Mouse (Mus musculus): Measurements from ENCODE around the gene Slc35a2.

Gene Slc35a2

GRCm38 (mm10) chrX:7883841-7884567 lies at the start of gene Slc35a2:
Gene Slc35a2, plus strand, starts transcription at chrX:7884028.
- peak; percentile 77 for DNase-seq (ENCODE audit: low spot score)

GRCm38 (mm10) chrX:7837146-7837545 lies 46.7 kb upstream of the Slc35a2 start:
- no peak for DNase-seq (ENCODE audit: low spot score)

GRCm38 (mm10) chrX:7840842-7841162 lies 43.0 kb upstream of the Slc35a2 start:
- DNase-seq (ENCODE audit: low spot score) = no peak

- DNase-seq (ENCODE audit: low spot score) = peak; percentile 89
Measured at GRCm38 (mm10) chrX:7841163-7842162, 42.4 kb upstream of the Slc35a2 start, which contains the start of gene Otud5. Gene Otud5, plus strand, starts transcription at chrX:7841364.

- no peak for DNase-seq (ENCODE audit: low spot score)
Measured at GRCm38 (mm10) chrX:7842318-7842717, 41.5 kb upstream of the Slc35a2 start.

GRCm38 (mm10) chrX:7847845-7848244 lies 36.0 kb upstream of the Slc35a2 start:
- no peak for DNase-seq (ENCODE audit: low spot score)

GRCm38 (mm10) chrX:7854578-7854977 lies 29.2 kb upstream of the Slc35a2 start:
- peak; percentile 63 for DNase-seq (ENCODE audit: low spot score)

- DNase-seq (ENCODE audit: low spot score) = no peak
Measured at GRCm38 (mm10) chrX:7859191-7859753, 24.6 kb upstream of the Slc35a2 start.

- no peak for DNase-seq (ENCODE audit: low spot score)
Measured at GRCm38 (mm10) chrX:7863181-7863580, 20.6 kb upstream of the Slc35a2 start.

GRCm38 (mm10) chrX:7864551-7864950 lies 19.3 kb upstream of the Slc35a2 start:
- DNase-seq (ENCODE audit: low spot score) = no peak

GRCm38 (mm10) chrX:7865343-7865742 lies 18.5 kb upstream of the Slc35a2 start:
- no peak for DNase-seq (ENCODE audit: low spot score)

GRCm38 (mm10) chrX:7865786-7866185 lies 18.0 kb upstream of the Slc35a2 start:
- DNase-seq (ENCODE audit: low spot score) = no peak

GRCm38 (mm10) chrX:7867141-7867540 lies 16.7 kb upstream of the Slc35a2 start:
- DNase-seq (ENCODE audit: low spot score) = no peak

GRCm38 (mm10) chrX:7868506-7868905 lies 15.3 kb upstream of the Slc35a2 start:
- DNase-seq (ENCODE audit: low spot score) = no peak

- DNase-seq (ENCODE audit: low spot score) = no peak
Measured at GRCm38 (mm10) chrX:7869826-7870225, 14.0 kb upstream of the Slc35a2 start.

GRCm38 (mm10) chrX:7878007-7878419 lies 5.8 kb upstream of the Slc35a2 start, which contains the start of gene Pim2:
Gene Pim2, plus strand, starts transcription at chrX:7878262.
- DNase-seq (ENCODE audit: low spot score) = peak; percentile 78

GRCm38 (mm10) chrX:7878495-7878894 lies 5.3 kb upstream of the Slc35a2 start:
- peak; percentile 3 for DNase-seq (ENCODE audit: low spot score)

- peak; percentile 82 for DNase-seq (ENCODE audit: low spot score)
Measured at GRCm38 (mm10) chrX:7879819-7880218, 4.0 kb upstream of the Slc35a2 start.

GRCm38 (mm10) chrX:7898211-7898610 lies 14.4 kb downstream of the Slc35a2 start:
- no peak for DNase-seq (ENCODE audit: low spot score)

GRCm38 (mm10) chrX:7898880-7899874 lies 15.3 kb downstream of the Slc35a2 start, which contains the start of the genes Pqbp1 and Timm17b:
Gene Pqbp1, minus strand, starts transcription at chrX:7899269.
Gene Timm17b, plus strand, starts transcription at chrX:7899357.
- DNase-seq (ENCODE audit: low spot score) = peak; percentile 87

GRCm38 (mm10) chrX:7904441-7904840 lies 20.6 kb downstream of the Slc35a2 start:
- no peak for DNase-seq (ENCODE audit: low spot score)

Data from retina, embryonic 14.5 days (tissue).